Mouse (Mus musculus) small intestine, adult 2 months (tissue): ENCODE data around the gene Etnk1.

ENCODE experiments used
- CTCF ChIP-seq: fragments of 200-500 bp; IDR thresholded peaks from 2 replicates; pipeline ENCODE4 v1.5.1; 2012; ENCODE audit warnings: low read depth, mild to moderate bottlenecking, control low read depth, inconsistent platforms, low read length, moderate library complexity, mixed read lengths; ENCODE audit not compliant: insufficient replicate concordance, insufficient read length; ENCODE audit errors: extremely low read depth
- POLR2A ChIP-seq: fragments of 200-500 bp; IDR thresholded peaks from 2 replicates; pipeline ENCODE4 v1.6.1; 2012; ENCODE audit warnings: low read depth, mild to moderate bottlenecking, control low read depth, inconsistent platforms, low read length, moderate library complexity

GRCm38 (mm10) chr6:143155996-143156395 lies 11.0 kb upstream of the Etnk1 start:
- TF ChIP-seq CTCF (no peak), POLR2A (no peak)
